Mouse (Mus musculus) hindbrain, embryonic 15.5 days (tissue): ENCODE measurements around the gene Kansl3. TPM values are rescaled to one million over a fixed set of nuclear protein-coding genes. Genes with fewer than 3 reads are reported as not detected.

Source experiments
- ATAC-seq: fragments of 200-750 bp; cut with Nextera tagmentation; 2 replicates; pipeline ENCODE4 v1.8.0; 2017; ENCODE audit warnings: low read depth, moderate number of reproducible peaks, moderate TSS enrichment; ENCODE audit not compliant: low FRiP score
- H3K27ac ChIP-seq: fragments of 300-500 bp; sonication (generic); replicated peaks from 2 replicates; pipeline ENCODE4 v1.5.1; 2015; ENCODE audit warnings: mild to moderate bottlenecking, inconsistent platforms
- H3K27me3 ChIP-seq: fragments of 300-500 bp; sonication (generic); 2 replicates; pipeline ENCODE4 v1.6.1; 2015; ENCODE audit warnings: control low read depth, inconsistent platforms
- H3K36me3 ChIP-seq: fragments of 300-500 bp; sonication (generic); 2 replicates; pipeline ENCODE4 v1.6.1; 2015; ENCODE audit warnings: control low read depth, inconsistent platforms
- H3K4me1 ChIP-seq: fragments of 300-500 bp; sonication (generic); replicated peaks from 2 replicates; pipeline ENCODE4 v1.6.1; 2015; ENCODE audit warnings: control low read depth, inconsistent platforms
- H3K4me2 ChIP-seq: fragments of 300-500 bp; sonication (generic); 2 replicates; pipeline ENCODE4 v1.6.1; 2015; ENCODE audit warnings: moderate library complexity, mild to moderate bottlenecking, inconsistent platforms
- H3K4me3 ChIP-seq: fragments of 300-500 bp; sonication (generic); 2 replicates; pipeline ENCODE4 v1.5.1; 2015; ENCODE audit warnings: mild to moderate bottlenecking, inconsistent platforms
- H3K9ac ChIP-seq: fragments of 300-500 bp; sonication (generic); 2 replicates; pipeline ENCODE4 v1.6.1; 2015; ENCODE audit warnings: inconsistent platforms
- H3K9me3 ChIP-seq: fragments of 300-500 bp; sonication (generic); 2 replicates; pipeline ENCODE4 v1.6.1; 2016; ENCODE audit warnings: control low read depth, inconsistent platforms
- WGBS: fragments of 180-500 bp; shearing (Covaris S2); methylation state at CpG from one replicate; pipeline ENCODE4 v1.1.7; 2015; 5-methylcytosine and 5-hydroxymethylcytosine counted together
- microRNA-seq: library from miRNA; unstranded; fragments of <30 nt; microRNA quantifications from one replicate; pipeline ENCODE4, GENCODE M21; 2016
- polyA plus RNA-seq: library from polyadenylated mRNA; unstranded; fragments of >200 nt; fragmentation: Nextera tagmentation; extraction: Ambion mirVana; gene quantifications from 2 replicates; pipeline ENCODE4 v1.2.1, GENCODE M21; 2015

Gene Kansl3
- polyA plus RNA-seq, 1 experiment from 2014 or later: 37.9 TPM

- H3K4me1 ChIP-seq: peaks cover 6% of the 10 kb centered on the region
- 88% methylated on average over 6 of the region's 6 CpGs for WGBS
- no peak overlapping the region for H3K27ac ChIP-seq
- H3K4me3 ChIP-seq: no peak overlapping the region
- no peaks in the 10 kb centered on the region for H3K36me3 ChIP-seq
- H3K9ac ChIP-seq: no peak overlapping the region
- no peaks in the 10 kb centered on the region; the same call in 1 of the 2 replicates for H3K27me3 ChIP-seq
- H3K4me2 ChIP-seq: no peak overlapping the region
- no peaks in the 10 kb centered on the region for H3K9me3 ChIP-seq
- ATAC-seq: no peak
These were observed 68.5 kb downstream of the Kansl3 start for GRCm38 (mm10) chr1:36300486-36300885.

GRCm38 (mm10) chr1:36299676-36300075, 69.3 kb downstream of the Kansl3 start:
- Histone ChIP-seq H3K4me1 (peaks cover 6% of the 10 kb centered on the region), H3K4me3 (no peak overlapping the region), H3K9ac (no peak overlapping the region), H3K27ac (no peak overlapping the region), H3K4me2 (no peak overlapping the region), H3K36me3 (no peaks in the 10 kb centered on the region), H3K27me3 (no peaks in the 10 kb centered on the region; the same call in 1 of the 2 replicates), H3K9me3 (no peaks in the 10 kb centered on the region)
- no peak for ATAC-seq
- 57% methylated on average over 2 of the region's 2 CpGs for WGBS

GRCm38 (mm10) chr1:36299126-36299525, 69.9 kb downstream of the Kansl3 start:
- Histone ChIP-seq H3K9me3 (no peaks in the 10 kb centered on the region), H3K4me1 (peaks cover 6% of the 10 kb centered on the region), H3K4me3 (no peak overlapping the region), H3K4me2 (no peak overlapping the region), H3K27ac (no peak overlapping the region), H3K27me3 (no peaks in the 10 kb centered on the region; the same call in 1 of the 2 replicates), H3K36me3 (no peaks in the 10 kb centered on the region), H3K9ac (no peak overlapping the region)
- no peak for ATAC-seq
- 29% methylated on average over 13 of the region's 13 CpGs for WGBS

- Histone ChIP-seq H3K9me3 (no peaks in the 10 kb centered on the region), H3K36me3 (no peaks in the 10 kb centered on the region), H3K27ac (no peak overlapping the region), H3K9ac (no peak overlapping the region), H3K4me2 (no peak overlapping the region), H3K27me3 (no peaks in the 10 kb centered on the region; the same call in 1 of the 2 replicates), H3K4me1 (peaks cover 4% of the 10 kb centered on the region), H3K4me3 (no peak overlapping the region)
- ATAC-seq: no peak
- 81% methylated on average over 4 of the region's 4 CpGs for WGBS
These were observed 70.9 kb downstream of the Kansl3 start for GRCm38 (mm10) chr1:36298107-36298506.

- no peaks in the 10 kb centered on the region for H3K36me3 ChIP-seq
- no peaks in the 10 kb centered on the region for H3K4me1 ChIP-seq
- H3K4me3 ChIP-seq: no peak overlapping the region
- no peak overlapping the region for H3K4me2 ChIP-seq
- H3K27me3 ChIP-seq: no peaks in the 10 kb centered on the region; the same call in 1 of the 2 replicates
- ATAC-seq: no peak
- no peak overlapping the region for H3K27ac ChIP-seq
- no peak overlapping the region for H3K9ac ChIP-seq
- WGBS: 76% methylated on average over 9 of the region's 9 CpGs
- no peaks in the 10 kb centered on the region for H3K9me3 ChIP-seq
These were observed 72.4 kb downstream of the Kansl3 start for GRCm38 (mm10) chr1:36296466-36297149.

- H3K4me3 ChIP-seq: no peak overlapping the region
- no peak for ATAC-seq
- H3K4me2 ChIP-seq: no peak overlapping the region
- H3K4me1 ChIP-seq: no peaks in the 10 kb centered on the region
- WGBS: 81% methylated on average over 3 of the region's 3 CpGs
- H3K9me3 ChIP-seq: no peaks in the 10 kb centered on the region
- H3K27me3 ChIP-seq: no peaks in the 10 kb centered on the region; the same call in 1 of the 2 replicates
- no peak overlapping the region for H3K27ac ChIP-seq
- no peaks in the 10 kb centered on the region for H3K36me3 ChIP-seq
- no peak overlapping the region for H3K9ac ChIP-seq
These were observed 74.6 kb downstream of the Kansl3 start for GRCm38 (mm10) chr1:36294402-36294801.

- Histone ChIP-seq H3K36me3 (no peaks in the 10 kb centered on the region), H3K4me2 (no peak overlapping the region), H3K9me3 (no peaks in the 10 kb centered on the region), H3K27ac (no peak overlapping the region), H3K4me3 (no peak overlapping the region), H3K4me1 (no peaks in the 10 kb centered on the region), H3K9ac (no peak overlapping the region), H3K27me3 (no peaks in the 10 kb centered on the region; the same call in 1 of the 2 replicates)
- WGBS: 90% methylated on average over 8 of the region's 8 CpGs
- no peak for ATAC-seq
These were observed 75.5 kb downstream of the Kansl3 start for GRCm38 (mm10) chr1:36293470-36293869.

Small RNA genes lying within 50 kb of the gene (microRNA-seq; reads per million reads assigned to microRNA genes)
- not detected for gene Mir6898

Other genes with a start within 250 kb of the Kansl3 start
- 44.7 and 52.1 TPM in 2 replicates for gene Uggt1, start 124.5 kb downstream of the Kansl3 start, polyA plus RNA-seq
- 1.6 TPM in 2 replicates for gene Neurl3, start 94.5 kb downstream of the Kansl3 start, polyA plus RNA-seq
- gene Arid5a, start 61.4 kb downstream of the Kansl3 start, polyA plus RNA-seq: 6.6 and 6.7 TPM in 2 replicates
- 2.4 and 2.6 TPM in 2 replicates for gene Fer1l5, start 3.1 kb upstream of the Kansl3 start, polyA plus RNA-seq
- 66.7 and 68.2 TPM in 2 replicates for gene Lman2l, start 76.1 kb upstream of the Kansl3 start, polyA plus RNA-seq
- 10.8 TPM in 2 replicates for gene Cnnm4, start 102.4 kb upstream of the Kansl3 start, polyA plus RNA-seq
- 6.0 and 6.5 TPM in 2 replicates for gene Cnnm3, start 142.7 kb upstream of the Kansl3 start, polyA plus RNA-seq
- 18.9 and 19.6 TPM in 2 replicates for gene Ankrd23, start 167.7 kb upstream of the Kansl3 start, polyA plus RNA-seq
- gene Gm42417, start 170.2 kb upstream of the Kansl3 start, polyA plus RNA-seq: 0.62 TPM in 1 of 2 replicates, not detected in the other
- 28.7 and 29.9 TPM in 2 replicates for gene Ankrd39, start 178.3 kb upstream of the Kansl3 start, polyA plus RNA-seq
- 26.2 and 26.8 TPM in 2 replicates for gene Sema4c, start 189.2 kb upstream of the Kansl3 start, polyA plus RNA-seq